Comparison of ENCODE assay signal across 22 mouse cellular contexts in the genomic region with DNA sequence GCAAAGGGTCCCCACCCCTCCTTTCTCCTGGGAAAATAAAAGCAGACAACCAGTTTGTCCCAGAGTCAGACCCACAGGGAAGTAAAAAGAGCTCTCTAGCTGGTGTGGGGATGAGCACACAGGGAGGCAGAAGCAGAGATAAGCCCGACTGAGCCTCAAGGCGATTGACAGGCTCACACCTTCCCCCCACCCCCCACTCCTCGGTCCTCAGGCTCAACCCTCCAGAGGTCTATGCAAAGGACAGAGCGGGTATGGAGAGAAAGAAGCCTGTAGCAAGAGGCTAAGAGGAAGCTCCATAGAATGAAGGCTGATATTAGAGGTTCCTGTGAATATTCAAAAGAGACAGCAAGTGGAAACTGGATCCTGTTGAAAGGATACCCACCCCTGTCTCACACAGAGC.
"Had no signal": no experiment of that assay in that cellular context is flagged by ENCODE, and none has a peak within 500 bp of the region (broad histone marks: within the 10 kb centered on the region; RNA-seq: fewer than 3 reads in every experiment).

No protein-coding gene starts in this region.

- H3K4me1 ChIP-seq: heart, embryonic 15.5 days; hindbrain, embryonic 15.5 days; limb, embryonic 13.5 days; liver, embryonic 12.5 days had no signal

- H3K27me3 ChIP-seq: hindbrain, embryonic 15.5 days; liver, embryonic 12.5 days had no signal

- DNase-seq: gastrocnemius, postnatal 14 days; gastrocnemius, postnatal 36 days; heart, adult 11 months; heart, adult 2 months; heart, postnatal 14 days; heart, postnatal 36 days; kidney, adult 18-20 months; kidney, adult 8-10 months; kidney, postnatal 10 days; kidney, postnatal 36 days; layer of hippocampus, adult 9-11 months; layer of hippocampus, postnatal 36 days; left cerebral cortex, postnatal 4 days had no signal

- H3K9ac ChIP-seq: heart, embryonic 13.5 days; heart, embryonic 15.5 days; hindbrain, embryonic 13.5 days; hindbrain, embryonic 15.5 days; limb, embryonic 13.5 days; limb, embryonic 15.5 days; liver, embryonic 12.5 days; liver, embryonic 14.5 days had no signal

- H3K27ac ChIP-seq: heart, adult 2 months; heart, embryonic 13.5 days; heart, embryonic 15.5 days; hindbrain, embryonic 13.5 days; hindbrain, embryonic 15.5 days; hindbrain, postnatal 0 days; limb, embryonic 13.5 days; limb, embryonic 15.5 days; liver, embryonic 12.5 days; liver, embryonic 14.5 days had no signal

- H3K36me3 ChIP-seq: heart, embryonic 13.5 days; heart, embryonic 15.5 days; hindbrain, embryonic 13.5 days; hindbrain, embryonic 15.5 days; limb, embryonic 13.5 days; limb, embryonic 15.5 days; liver, embryonic 12.5 days had no signal

- H3K9me3 ChIP-seq: heart, embryonic 13.5 days; heart, embryonic 15.5 days; hindbrain, embryonic 13.5 days; hindbrain, embryonic 15.5 days; limb, embryonic 13.5 days; limb, embryonic 15.5 days; liver, embryonic 12.5 days had no signal

- H3K4me3 ChIP-seq: heart, adult 2 months; heart, embryonic 13.5 days; heart, embryonic 15.5 days; hindbrain, embryonic 13.5 days; hindbrain, embryonic 15.5 days; limb, embryonic 13.5 days; limb, embryonic 15.5 days; liver, embryonic 12.5 days had no signal
